Mouse (Mus musculus): ENCODE data around the gene Zfp507.

- TF ChIP-seq CTCF (IDR thresholded peaks at IDR 0.05; ENCODE audit: low read depth): no peak
- TF ChIP-seq EP300 (IDR thresholded peaks at IDR 0.05; ENCODE audit: low read depth): no peak
Observed at GRCm38 (mm10) chr7:35753319-35754032, 49.3 kb downstream of the Zfp507 start.

Measured in liver, postnatal 0 days (tissue).